Mouse (Mus musculus) hindlimb bud, embryonic 11.5 days (tissue): ENCODE results near the gene Prr15l.

ENCODE experiments used
- DNase-seq: peaks from one replicate; pipeline ENCODE4 v3.0.0-alpha.2; 2012; ENCODE audit warnings: low read depth, low spot score; ENCODE audit errors: extremely low spot score

Gene Prr15l

DNA sequence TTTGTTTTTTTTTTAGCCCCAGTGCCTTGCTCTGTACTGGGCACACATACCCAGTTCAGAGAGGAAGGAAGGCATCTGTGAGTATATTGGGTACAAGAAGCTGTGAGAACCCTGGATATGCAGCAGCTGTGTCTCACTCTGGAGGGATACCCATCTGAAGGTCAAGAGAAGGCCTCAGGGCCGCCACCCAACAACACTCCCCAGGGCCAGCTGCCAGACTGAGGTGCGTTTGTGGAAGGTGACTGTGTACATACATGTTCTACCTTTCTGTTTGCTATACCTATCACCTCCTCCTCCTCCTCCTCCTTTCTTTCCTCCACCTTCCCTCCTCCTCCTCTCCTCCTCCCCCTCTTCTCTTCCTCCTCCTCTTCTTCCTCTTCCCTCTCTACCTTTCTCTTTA, at the start of gene Prr15l:
Gene Prr15l (plus strand): TSS at position 17 of the 400 bp plus-strand sequence.
- DNase-seq, result no peak

DNA sequence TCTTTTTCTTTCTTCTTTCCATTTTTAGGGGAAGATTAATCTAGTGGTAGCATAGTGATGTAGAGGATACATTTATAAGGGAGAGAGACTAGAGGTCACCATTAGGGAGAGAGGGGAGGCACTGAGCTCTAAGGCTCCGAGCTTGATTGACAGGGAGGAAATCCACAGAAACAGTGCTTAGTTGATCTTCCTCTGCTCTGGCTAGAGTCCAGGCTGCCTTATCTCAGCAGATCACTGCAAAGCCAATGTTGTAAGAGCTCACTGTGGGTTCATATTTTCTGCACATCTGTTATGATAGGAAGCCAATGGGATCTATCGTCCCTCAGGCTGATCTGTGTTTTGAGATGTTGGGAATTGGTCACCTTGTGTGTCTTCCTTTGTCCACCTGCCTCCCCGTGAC, 49.2 kb upstream of the Prr15l start:
- no peak for DNase-seq

DNA sequence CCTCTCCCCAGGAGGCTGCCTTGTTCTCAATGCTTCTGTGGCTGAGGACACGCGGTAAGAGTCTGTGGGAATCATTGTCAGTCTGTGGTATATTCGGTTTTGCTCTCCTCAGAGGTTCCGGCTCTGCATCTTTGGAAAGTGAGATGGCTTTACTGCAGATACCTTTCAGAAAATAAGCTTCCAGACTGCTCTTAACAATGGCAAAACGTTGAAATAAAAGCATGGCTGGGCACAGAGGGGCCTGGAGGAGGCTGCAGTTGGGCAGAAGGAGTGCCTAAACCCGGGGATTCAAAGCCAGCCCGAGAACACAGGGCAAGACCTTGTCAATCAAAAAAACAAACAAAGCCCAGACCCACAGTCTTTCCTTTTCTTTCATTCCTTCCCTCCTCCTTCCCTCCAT, 48.5 kb upstream of the Prr15l start:
- DNase-seq, result no peak

DNA sequence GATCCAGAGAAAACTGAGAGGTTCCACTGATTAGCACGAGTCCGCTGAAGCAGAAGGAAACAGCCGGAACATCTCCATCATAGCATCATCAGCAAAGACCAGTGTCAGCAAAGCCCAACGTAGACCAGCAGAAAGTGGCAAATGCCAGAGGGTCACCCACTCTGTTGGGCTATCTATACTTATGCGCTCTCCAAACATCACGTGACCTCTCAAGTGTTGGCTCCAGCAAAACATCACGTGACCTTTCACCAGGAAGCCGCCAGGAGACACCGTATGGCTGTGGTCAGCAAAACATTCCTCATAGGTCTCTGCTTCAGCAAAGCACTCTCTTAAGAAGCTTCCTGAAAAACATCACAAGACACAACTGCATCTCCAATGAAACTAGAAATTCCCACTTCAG, 47.6 kb upstream of the Prr15l start:
- DNase-seq, result no peak

DNA sequence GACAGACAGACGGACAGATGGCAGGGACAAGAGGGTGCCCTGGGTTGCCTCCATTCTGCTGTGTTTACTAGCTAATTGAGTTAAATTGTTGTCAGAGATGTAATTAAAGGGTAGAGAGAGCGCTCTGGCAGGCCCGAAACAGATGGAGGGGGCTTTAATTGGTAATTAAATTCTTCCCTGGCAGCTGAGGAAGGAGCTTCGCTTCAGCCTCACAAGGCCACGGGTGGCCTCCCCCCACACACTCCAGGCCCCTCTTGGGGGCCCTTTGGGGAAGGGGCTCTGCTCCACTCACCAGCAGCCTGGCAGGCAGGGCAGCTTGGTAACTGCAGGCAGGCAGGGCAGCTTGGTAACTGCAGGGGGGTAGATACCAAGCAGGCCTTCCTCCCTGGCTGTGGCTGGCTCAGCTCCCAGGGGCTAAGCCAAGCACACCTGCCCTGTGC, 42.0 kb upstream of the Prr15l start:
- no peak for DNase-seq

DNA sequence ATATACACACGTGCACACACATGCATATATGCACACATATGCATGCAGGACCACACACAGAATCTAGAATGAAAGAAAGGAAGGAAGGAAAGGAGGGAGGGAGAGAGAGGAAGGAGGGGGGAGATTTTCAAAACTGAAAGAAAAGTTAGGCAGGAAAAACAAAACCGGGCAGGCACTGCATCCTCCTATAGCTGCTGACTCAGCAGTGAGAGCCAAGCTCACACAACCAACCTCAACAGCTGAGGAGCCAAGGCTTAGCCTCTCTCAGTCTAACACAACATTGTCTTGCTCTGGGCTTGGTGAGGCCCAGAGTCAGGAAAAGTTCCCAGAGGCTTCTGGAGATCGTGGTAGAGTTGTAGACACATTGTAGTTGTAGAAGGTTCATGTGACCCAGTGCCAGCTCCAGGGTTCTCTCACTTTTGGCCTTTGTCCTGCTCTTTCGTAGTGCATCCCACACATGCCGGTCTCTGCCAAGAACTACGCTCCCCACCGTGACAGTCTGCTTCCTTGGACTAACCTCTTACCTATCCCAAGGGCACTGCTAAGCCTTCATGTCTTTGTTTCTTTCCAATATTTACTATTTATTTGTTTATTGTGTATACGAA, 40.9 kb upstream of the Prr15l start:
- DNase-seq, result no peak

DNA sequence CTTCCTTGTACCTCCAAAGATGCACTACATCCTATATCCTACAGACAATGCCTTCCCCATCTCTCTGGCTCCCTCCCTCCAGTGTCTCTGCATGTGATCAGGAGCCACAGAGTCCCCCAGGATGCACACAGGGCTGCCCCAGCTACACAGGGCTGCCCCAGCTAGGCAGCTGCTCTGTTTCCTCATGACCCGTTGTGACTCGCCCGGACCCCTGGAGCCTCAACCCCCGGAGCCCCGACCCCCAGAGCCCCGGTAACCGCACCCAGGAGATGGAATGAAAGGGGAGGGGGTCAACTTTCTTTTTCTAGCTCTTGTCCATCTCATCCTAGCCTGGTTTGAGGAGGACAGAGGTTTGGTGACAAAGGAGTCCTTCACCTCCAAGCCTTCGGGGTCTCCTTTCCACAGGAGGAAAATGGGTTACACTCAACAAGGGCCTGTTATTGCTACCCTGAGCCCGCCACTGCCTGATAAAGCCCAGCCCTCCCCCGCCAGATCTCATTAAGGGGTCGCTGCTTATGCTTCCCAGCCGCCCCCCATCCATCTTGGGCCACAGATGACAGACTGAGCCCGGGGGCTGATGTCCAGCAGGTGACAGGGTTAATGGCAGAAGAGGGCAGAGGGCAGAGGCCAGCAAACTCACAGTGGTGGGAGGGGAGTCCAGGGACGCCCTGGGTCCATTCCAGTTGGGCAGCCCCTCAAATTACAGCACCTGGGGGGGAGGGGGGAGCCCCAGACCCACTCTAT, 35.9 kb upstream of the Prr15l start:
- no peak for DNase-seq

DNA sequence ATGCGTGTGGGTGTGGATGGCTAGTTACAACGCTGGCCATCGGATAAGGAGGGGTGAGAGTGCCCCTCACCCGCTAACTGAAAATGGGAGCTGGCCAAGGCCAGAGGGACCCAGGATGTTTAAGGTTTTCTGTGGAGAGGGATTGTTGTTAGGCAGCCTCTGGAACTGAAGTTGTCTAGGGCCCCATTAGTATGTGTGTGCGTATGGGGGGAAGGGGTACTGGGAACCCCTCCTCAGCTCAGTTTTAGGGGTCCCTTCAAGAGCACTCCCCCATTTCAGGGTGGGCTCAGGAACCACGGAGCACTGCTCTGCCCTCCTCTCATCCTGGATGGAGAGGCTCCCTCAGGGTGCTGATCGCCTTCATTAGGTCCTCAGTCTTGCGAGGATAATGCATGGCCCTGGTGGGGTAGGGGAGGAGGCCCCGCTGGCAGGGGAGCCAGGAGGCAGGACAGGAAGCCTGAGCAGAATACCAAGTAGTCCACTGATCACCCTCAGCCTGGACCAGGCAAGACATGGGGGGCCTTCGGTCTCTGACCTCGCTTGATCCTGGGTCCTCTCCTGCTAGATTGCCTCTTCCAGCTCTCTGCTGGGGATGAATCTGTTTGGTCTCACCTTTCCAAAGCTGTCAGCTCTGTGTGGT, 34.6 kb upstream of the Prr15l start:
- no peak for DNase-seq

DNA sequence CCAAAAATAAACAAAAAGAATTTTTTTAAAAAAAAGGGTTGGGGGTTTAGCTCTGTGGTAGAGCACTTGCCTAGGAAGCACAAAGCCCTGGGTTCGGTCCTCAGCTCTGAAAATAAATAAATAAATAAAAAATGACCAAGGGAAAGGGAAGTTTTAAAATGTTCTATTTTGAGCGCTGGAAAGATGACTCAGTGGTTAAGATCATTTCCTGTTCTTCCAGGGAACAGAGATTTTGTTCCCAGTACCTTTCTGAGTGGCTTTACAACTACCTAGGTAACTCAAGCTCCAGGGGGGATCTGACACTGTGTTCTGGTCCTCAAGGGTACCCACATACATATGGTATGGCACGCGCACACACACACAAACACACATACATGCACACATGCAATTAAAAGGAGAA, 32.0 kb upstream of the Prr15l start:
- no peak for DNase-seq

DNA sequence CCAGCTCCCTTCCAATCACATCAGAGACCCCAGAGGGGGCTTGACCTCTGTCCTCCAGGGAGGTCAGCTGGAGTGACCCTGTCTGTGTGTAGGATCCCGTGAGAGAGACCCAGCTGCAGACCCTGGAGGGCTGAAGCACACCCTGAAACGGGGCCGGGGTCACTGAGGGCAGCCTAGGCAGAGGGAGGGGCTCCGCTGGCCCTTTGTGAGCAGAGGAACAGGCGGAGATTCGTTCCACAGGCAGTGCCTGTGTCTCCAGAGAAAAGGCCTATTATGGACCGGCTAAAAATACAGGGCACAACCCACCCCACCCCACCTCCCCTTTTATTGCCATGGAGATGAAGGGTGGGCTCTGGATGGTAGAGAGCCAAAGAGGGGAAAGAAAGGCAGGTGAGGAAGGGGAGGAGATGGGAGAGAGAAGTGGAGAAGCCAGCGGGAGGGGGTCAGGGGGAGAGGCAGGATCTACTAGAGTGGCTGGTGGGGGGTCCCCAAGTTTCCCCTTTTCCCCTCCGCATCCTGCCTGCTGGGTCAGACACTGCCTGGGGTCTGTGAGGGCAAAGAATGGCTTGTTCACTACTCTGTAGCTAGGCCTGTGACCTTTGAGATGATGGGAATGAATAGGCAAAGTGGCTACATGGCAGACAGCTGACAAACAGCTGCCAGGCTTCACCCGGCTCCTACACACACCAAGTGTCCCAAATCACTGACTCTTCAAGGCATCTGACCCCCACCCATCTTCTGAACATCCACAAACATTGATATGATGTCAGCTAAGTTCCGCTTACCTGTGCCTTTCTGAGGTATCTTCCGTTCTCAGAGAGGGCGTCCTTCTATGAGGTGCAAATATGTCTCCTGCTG, 28.2 kb upstream of the Prr15l start:
- no peak for DNase-seq

DNA sequence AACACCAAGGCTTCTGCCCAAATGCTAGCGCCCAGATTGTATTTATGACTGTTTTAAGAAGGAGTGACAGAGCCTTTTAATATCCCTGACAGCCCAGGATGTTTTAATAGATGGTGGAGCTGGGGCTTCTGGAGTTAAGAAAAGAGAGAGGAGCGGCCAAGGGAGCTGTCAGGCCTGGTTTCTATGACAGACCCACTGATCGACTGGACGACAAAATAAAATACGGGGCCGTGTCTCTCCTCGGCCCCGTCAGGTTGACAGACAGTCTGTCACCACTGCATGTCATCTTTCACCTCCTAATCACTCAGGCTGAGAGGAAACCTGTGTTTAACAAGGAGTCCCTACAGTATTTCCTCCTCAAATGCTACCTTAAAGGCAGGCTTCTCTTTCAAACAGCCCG, 26.6 kb upstream of the Prr15l start:
- no peak for DNase-seq

DNA sequence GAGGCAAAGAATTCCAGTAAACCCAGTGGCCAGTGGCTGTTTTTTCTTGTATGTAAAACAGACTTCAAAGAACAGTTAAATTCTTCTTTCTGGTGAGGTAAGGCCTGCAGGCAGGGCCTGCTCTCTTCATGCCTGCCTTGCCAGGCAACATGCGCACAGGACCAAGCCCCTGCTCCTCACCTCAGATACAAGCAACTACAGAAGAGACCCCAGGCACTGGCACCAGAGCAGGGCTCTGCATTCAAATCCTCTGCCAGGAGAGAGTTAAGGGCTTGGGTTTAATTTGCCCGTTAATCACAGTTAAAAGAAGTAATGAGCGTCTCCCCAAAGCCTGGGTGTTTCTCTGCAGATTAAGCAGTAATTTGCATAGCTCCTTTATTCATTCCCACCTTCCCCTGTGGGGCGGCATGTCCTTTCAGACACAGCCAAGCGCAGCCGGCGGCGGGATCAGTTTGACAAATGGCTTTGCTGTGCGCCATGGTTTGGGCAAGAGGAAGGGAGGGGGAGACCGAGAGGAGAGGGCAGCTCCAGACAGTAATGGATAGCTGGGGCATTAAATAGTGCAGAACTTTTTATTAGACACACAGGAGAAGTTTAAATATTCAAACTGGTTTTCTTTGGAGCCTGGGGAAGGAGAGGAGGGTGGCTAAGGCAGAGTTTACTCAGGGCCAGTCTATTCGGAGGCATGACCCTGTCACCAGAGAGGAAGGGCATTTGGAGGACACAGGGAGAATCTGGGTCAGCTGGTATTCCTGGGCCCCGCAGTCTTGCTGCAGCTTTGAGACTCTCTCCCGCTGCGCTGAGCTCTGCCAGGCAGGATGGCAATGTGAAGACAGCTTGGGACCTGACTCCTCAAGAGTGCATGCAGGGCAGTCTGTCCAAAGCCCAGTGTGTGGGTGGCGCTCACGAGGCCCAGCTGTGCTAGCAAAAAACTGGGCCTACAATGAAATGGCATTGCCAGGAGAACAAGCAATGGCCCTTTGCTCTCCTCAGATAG, 25.0 kb upstream of the Prr15l start:
- DNase-seq, result no peak

DNA sequence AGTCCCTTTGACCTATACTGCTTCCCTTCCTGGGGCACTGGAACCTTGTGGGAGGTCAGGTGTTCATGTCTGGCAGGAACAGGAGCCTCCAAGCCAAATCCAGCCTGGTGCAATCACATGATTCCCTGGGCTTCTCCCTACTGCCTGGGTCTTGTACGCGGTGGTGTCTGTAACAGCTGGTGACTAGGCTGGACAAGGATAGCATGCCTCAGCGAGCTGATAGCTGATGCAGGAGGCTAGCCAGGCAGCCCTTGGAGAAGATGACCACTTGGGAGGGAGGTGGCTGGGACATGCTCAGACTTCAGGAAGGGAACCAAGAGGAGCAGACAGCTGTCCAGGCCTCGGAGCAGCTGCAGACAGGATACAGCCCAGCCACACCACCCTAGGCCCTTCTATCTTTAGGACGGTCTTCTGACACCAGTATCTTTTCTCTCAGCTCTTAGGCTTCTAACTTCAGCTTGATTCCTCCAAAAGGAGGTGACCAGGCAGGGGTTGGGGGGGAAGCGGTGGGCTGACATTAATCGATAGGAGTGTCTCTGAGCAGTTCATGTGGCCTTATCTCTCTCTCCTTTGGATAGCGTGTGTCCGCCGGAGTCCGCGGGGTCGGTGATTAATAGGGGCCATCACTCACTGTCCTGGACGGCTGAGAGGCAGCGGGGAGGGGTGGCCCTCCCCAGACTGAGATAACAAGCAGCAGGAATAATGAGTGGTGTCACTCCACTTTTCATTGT, 21.3 kb upstream of the Prr15l start:
- no peak for DNase-seq

DNA sequence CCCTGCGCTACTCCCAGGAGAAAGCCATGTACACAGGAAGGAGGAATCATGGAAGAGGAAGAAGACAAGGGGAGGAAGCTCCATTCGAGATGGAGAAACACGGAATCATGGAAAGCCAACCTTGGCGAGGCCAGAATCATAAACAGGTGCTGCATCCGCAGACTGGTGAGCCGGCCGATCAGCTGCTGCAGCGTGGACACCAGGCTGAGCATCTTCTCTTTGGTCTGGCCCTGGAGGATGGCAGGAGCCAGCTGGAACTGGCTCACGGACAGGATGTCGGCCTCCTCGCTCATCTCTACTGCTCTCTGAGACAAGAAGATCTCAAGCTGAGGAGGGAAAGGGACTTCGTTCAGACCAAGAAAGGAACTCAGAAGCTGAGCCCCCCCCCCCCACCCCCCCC, 19.3 kb upstream of the Prr15l start:
- no peak for DNase-seq

DNA sequence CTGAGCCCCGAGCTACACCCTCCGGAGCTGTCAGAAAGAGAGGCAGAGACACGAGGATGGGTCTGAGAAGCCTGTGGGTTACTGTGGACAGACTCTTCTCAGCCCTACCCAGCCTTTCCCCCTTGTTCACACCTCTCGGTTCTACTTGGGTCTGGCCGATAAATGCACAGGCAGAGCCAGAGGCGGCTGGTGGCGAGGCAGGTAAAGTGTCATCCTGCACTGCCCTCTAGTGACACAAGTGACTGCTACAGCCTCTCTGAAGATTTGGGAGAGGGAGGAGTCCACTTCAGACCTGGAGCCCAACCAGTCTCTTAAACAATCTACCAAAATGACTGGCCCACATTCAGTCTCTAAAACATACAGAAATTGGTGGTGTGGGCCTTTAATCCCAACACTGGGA, 17.9 kb upstream of the Prr15l start:
- DNase-seq, result peak; percentile 47

DNA sequence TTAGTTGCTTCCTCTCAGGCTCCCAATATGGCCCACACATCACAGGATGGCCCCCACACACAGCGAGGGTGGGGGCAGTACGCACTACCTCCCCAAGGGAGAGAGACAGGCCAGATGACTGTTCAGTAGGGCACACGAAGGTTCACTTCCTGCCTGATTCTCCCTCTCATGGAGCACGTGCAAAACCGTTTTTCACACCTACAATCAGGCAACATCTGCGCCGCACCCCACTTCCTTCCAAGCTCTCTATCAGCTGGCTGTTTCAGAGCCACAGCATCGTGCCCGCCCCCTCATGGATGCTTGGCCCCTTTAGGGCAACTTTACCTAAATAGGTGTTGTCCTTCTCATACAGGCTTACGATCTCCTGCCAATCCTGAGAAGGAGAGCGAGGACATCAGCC, 15.2 kb upstream of the Prr15l start:
- DNase-seq, result no peak

DNA sequence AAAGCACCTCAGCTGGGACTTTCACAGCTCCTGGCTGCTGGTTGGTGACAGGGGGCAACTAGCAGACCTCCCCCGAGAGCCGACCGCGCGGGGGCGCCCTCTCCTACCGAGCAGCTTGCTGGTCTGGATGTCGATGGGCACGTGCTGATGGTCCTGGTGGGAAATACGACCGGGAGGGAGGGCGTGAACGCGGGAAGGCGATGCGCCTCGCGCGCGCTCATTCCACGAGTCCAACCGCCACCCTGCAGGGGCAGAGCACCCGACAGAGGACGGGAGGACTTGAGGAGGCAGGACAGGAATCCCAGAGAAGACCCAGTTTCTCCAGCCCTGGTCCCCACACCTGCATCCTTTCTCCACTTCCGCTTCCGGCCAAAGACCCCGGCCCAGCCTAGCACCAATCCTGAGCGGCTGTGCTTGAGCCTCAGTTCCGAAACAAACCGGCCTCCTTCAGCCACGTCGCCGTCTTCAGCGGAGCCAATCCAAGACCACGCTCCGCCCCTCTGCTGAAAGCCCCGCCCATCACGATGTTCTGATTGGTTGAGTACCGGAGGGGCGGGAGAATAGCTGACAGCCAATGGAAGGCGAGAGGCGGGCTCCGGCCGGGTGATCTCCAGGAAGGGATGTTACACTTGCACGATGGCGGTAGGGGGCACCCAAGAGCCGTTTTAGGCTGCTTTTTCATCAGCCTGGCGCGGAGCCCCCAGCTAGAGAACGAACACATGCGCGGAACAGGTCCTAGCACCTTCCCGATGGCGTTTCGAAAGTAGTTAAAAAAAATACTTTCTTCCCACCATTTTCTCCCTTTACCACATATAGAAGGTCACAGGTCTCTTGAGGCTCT, 11.6 kb upstream of the Prr15l start, which contains the start of gene Cdk5rap3:
Gene Cdk5rap3 (minus strand): TSS at position 453 of the 841 bp plus-strand sequence.
- DNase-seq, result peak; percentile 95

DNA sequence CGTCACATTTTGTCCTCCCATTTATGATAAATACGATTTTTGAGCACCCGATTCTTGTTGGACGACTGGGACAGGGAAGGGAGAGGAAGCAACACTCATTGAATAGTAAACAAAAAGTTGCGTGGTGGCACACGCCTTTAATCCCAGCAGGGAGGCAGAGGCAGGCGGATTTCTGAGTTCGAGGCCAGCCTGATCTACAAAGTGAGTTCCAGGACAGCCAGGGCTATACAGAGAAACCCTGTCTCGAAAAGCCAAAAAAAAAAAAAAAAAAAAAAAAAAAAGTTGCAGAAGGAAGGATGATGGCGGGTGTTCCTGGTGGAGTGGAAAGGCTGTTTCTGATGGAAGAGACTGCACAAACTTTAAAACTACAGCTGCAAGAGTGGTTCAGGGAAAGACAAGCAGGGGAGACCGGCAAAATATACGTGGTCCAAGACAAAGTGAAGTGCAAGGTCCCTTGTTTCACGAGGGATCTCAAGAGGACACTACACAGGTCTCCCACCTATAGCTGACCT, 11.0 kb upstream of the Prr15l start:
- no peak for DNase-seq
